Mouse (Mus musculus): ENCODE results near the gene Hoxc10. TPM values are rescaled to one million over a fixed set of nuclear protein-coding genes. Genes with fewer than 3 reads are reported as not detected.

The Hoxc10 gene
- polyA plus RNA-seq, 1 experiment from 2014 or later, result not detected

- no peaks in the 10 kb centered on the region for H3K9me3 ChIP-seq (replicated peaks)
- ATAC-seq (ENCODE audit: low read depth), result no peak
- no peak for DNase-seq
- H3K4me2 ChIP-seq, result no peak overlapping the region
- WGBS (ENCODE audit: insufficient replicate concordance), result 3% methylated on average over 8 of the region's 8 CpGs
- no peaks in the 10 kb centered on the region for H3K36me3 ChIP-seq
- no peak overlapping the region for H3K27ac ChIP-seq
- no peak overlapping the region for H3K9ac ChIP-seq
- no peak overlapping the region for H3K4me3 ChIP-seq (replicated peaks)
- H3K4me1 ChIP-seq (replicated peaks), result no peaks in the 10 kb centered on the region
- H3K27me3 ChIP-seq, result peaks cover 99% of the 10 kb centered on the region
These were observed 54.4 kb downstream of the Hoxc10 start for GRCm38 (mm10) chr15:103020899-103021418.

MicroRNAs within 50 kb of the gene (microRNA counts, 519-probe panel; counts per million panel counts)
- microRNA mmu-miR-615-3p, result 114 counts per million
- microRNA mmu-miR-615-5p, result 114 counts per million

Small RNA genes within 50 kb of the gene (microRNA-seq; reads per million reads assigned to microRNA genes)
- gene Mir196a-2 (20.0 reads per million, percentile 33 among the genes with 10 or more reads in this experiment), gene Mir615 (265 reads per million, percentile 61 among the genes with 10 or more reads in this experiment)

Other genes starting within 250 kb of the Hoxc10 start
- gene Calcoco1, start 244.6 kb upstream of the Hoxc10 start, polyA plus RNA-seq (2015; fragmentation: Nextera tagmentation; extraction: Ambion mirVana), result 9.0 and 11.3 TPM in 2 replicates
- not detected in 2 replicates for gene Hoxc13, start 45.7 kb upstream of the Hoxc10 start, polyA plus RNA-seq (2015; fragmentation: Nextera tagmentation; extraction: Ambion mirVana)
- not detected in 2 replicates for gene Hoxc12, start 30.0 kb upstream of the Hoxc10 start, polyA plus RNA-seq (2015; fragmentation: Nextera tagmentation; extraction: Ambion mirVana)
- not detected in 2 replicates for gene Hoxc11, start 12.4 kb upstream of the Hoxc10 start, polyA plus RNA-seq (2015; fragmentation: Nextera tagmentation; extraction: Ambion mirVana)
- 0.27 and 0.28 TPM in 2 replicates for gene Hoxc5, start 647 bp downstream of the Hoxc10 start, polyA plus RNA-seq (2015; fragmentation: Nextera tagmentation; extraction: Ambion mirVana)
- gene Hoxc9, start 9.6 kb downstream of the Hoxc10 start, polyA plus RNA-seq (2015; fragmentation: Nextera tagmentation; extraction: Ambion mirVana), result 0.07 TPM in 1 of 2 replicates, not detected in the other
- gene Hoxc8, start 23.8 kb downstream of the Hoxc10 start, polyA plus RNA-seq (2015; fragmentation: Nextera tagmentation; extraction: Ambion mirVana), result 0.19 and 0.20 TPM in 2 replicates
- 0.13 and 0.14 TPM in 2 replicates for gene Hoxc6, start 31.5 kb downstream of the Hoxc10 start, polyA plus RNA-seq (2015; fragmentation: Nextera tagmentation; extraction: Ambion mirVana)
- gene Hoxc4, start 52.1 kb downstream of the Hoxc10 start, polyA plus RNA-seq (2015; fragmentation: Nextera tagmentation; extraction: Ambion mirVana), result 0.31 and 0.42 TPM in 2 replicates
- 5.0 and 6.4 TPM in 2 replicates for gene Smug1, start 200.3 kb downstream of the Hoxc10 start, polyA plus RNA-seq (2015; fragmentation: Nextera tagmentation; extraction: Ambion mirVana)